Comparison of ENCODE assay signal across 32 mouse cellular contexts in genomic region chrX:56464906-56465305, GRCm38 (mm10). TPM values are rescaled to one million over a fixed set of nuclear protein-coding genes. Genes with fewer than 3 reads are reported as not detected.
DNase-seq lines count a peak whose midpoint lies in the region; ATAC-seq and TF ChIP-seq lines count a peak whose summit lies in the region.
"Had no signal": no experiment of that assay in that cellular context is flagged by ENCODE, and none has a peak within 500 bp of the region (broad histone marks: within the 10 kb centered on the region; RNA-seq: fewer than 3 reads in every experiment).

No protein-coding gene starts in this region.

- no peak for ATAC-seq in lung, embryonic 14.5 days (ENCODE audit: insufficient read depth)
- ATAC-seq in intestine, postnatal 0 days = peak; percentile 73
- ATAC-seq in liver, postnatal 0 days = no peak
- ATAC-seq: CD4-positive, CD25-positive, alpha-beta regulatory T cell, adult 4 months; forebrain, embryonic 14.5 days had no signal

- WGBS in lung, embryonic 14.5 days = 47% methylated on average over 1 of the region's 1 CpGs
- WGBS in intestine, postnatal 0 days = 57% methylated on average over 1 of the region's 1 CpGs
- WGBS in liver, postnatal 0 days (ENCODE audit: insufficient replicate concordance) = 52% methylated on average over 1 of the region's 1 CpGs

- H3K9me3 ChIP-seq in lung, embryonic 14.5 days (ENCODE audit: low read depth, low read length) = no peaks in the 10 kb centered on the region
- no peaks in the 10 kb centered on the region for H3K9me3 ChIP-seq in intestine, postnatal 0 days (ENCODE audit: control insufficient read depth)
- H3K9me3 ChIP-seq in liver, postnatal 0 days (ENCODE audit: low read length) = no peaks in the 10 kb centered on the region
- H3K9me3 ChIP-seq: embryonic facial prominence, embryonic 15.5 days; hindbrain, embryonic 15.5 days; limb, embryonic 13.5 days; lung, embryonic 15.5 days; neural tube, embryonic 12.5 days had no signal

- H3K27me3 ChIP-seq in lung, embryonic 14.5 days (ENCODE audit: insufficient read depth, low read length) = no peaks in the 10 kb centered on the region
- no peaks in the 10 kb centered on the region for H3K27me3 ChIP-seq in intestine, postnatal 0 days (replicated peaks; ENCODE audit: control insufficient read depth, insufficient read depth, low read length)
- no peaks in the 10 kb centered on the region for H3K27me3 ChIP-seq in liver, postnatal 0 days (ENCODE audit: insufficient read depth, low read length)
- H3K27me3 ChIP-seq: embryonic facial prominence, embryonic 15.5 days; hindbrain, embryonic 15.5 days; limb, embryonic 13.5 days; lung, embryonic 15.5 days; neural tube, embryonic 12.5 days had no signal

- DNase-seq in lung, embryonic 14.5 days = peak; percentile 57
- no peak for DNase-seq in lung, postnatal 4 days
- no peak for DNase-seq in liver, postnatal 0 days
- no peak for DNase-seq in natural killer cell, adult 2 months (ENCODE audit: low spot score in 2 of 2)
- DNase-seq in heart, postnatal 25 days (ENCODE audit: low spot score) = no peak
- DNase-seq in kidney, postnatal 10 days = no peak
- DNase-seq: adrenal gland, adult 8-10 months; cerebellum, adult 8-10 months; gastrocnemius, adult 2 months; heart, postnatal 4 days; kidney, postnatal 36 days; layer of hippocampus, postnatal 36 days; midbrain, embryonic 14.5 days; right cerebral cortex, postnatal 14 days; thymus, postnatal 25 days had no signal

- peak; percentile 53; the same call in 1 of the 2 replicates for TF ChIP-seq EP300 in liver, postnatal 0 days (IDR thresholded peaks at IDR 0.05; ENCODE audit: low read depth)

- no peak overlapping the region for H3K4me3 ChIP-seq in lung, embryonic 14.5 days (ENCODE audit: low read depth, low read length)
- H3K4me3 ChIP-seq in intestine, postnatal 0 days (ENCODE audit: low read depth, low read length) = no peak overlapping the region
- no peak overlapping the region for H3K4me3 ChIP-seq in liver, postnatal 0 days (ENCODE audit: low read depth, low read length)
- H3K4me3 ChIP-seq: embryonic facial prominence, embryonic 15.5 days; gastrocnemius, adult 2 months; hindbrain, embryonic 15.5 days; limb, embryonic 13.5 days; lung, embryonic 15.5 days; neural tube, embryonic 12.5 days had no signal

- H3K36me3 ChIP-seq in lung, embryonic 14.5 days (ENCODE audit: insufficient read depth) = no peaks in the 10 kb centered on the region
- no peaks in the 10 kb centered on the region for H3K36me3 ChIP-seq in intestine, postnatal 0 days (ENCODE audit: control insufficient read depth, insufficient read depth)
- H3K36me3 ChIP-seq in liver, postnatal 0 days (replicated peaks; ENCODE audit: insufficient read depth, low read length) = no peaks in the 10 kb centered on the region; the same call in 1 of the 2 replicates
- H3K36me3 ChIP-seq: embryonic facial prominence, embryonic 15.5 days; hindbrain, embryonic 15.5 days; limb, embryonic 13.5 days; lung, embryonic 15.5 days; neural tube, embryonic 12.5 days had no signal

- no peak overlapping the region for H3K9ac ChIP-seq in lung, embryonic 14.5 days
- no peak overlapping the region for H3K9ac ChIP-seq in intestine, postnatal 0 days (ENCODE audit: low read depth, low read length)
- H3K9ac ChIP-seq in liver, postnatal 0 days (replicated peaks) = no peak overlapping the region
- H3K9ac ChIP-seq: embryonic facial prominence, embryonic 15.5 days; hindbrain, embryonic 15.5 days; limb, embryonic 13.5 days; lung, embryonic 15.5 days; neural tube, embryonic 12.5 days had no signal

- H3K4me2 ChIP-seq in lung, embryonic 14.5 days = no peak overlapping the region
- H3K4me2 ChIP-seq in intestine, postnatal 0 days (replicated peaks; ENCODE audit: low read depth) = no peak overlapping the region
- no peak overlapping the region for H3K4me2 ChIP-seq in liver, postnatal 0 days (ENCODE audit: low read depth, low read length)
- H3K4me2 ChIP-seq: embryonic facial prominence, embryonic 15.5 days; hindbrain, embryonic 15.5 days; limb, embryonic 13.5 days; lung, embryonic 15.5 days; neural tube, embryonic 12.5 days had no signal

- intact Hi-C loops in heart, postnatal 25 days (cut with DNase I) = no loop called here

- H3K27ac ChIP-seq in lung, embryonic 14.5 days (ENCODE audit: low read depth) = no peak overlapping the region
- no peak overlapping the region for H3K27ac ChIP-seq in intestine, postnatal 0 days (ENCODE audit: low read depth, low read length)
- no peak overlapping the region for H3K27ac ChIP-seq in liver, postnatal 0 days (ENCODE audit: low read depth)
- H3K27ac ChIP-seq: gastrocnemius, adult 2 months; hindbrain, embryonic 15.5 days; limb, embryonic 13.5 days; neural tube, embryonic 12.5 days had no signal

- H3K4me1 ChIP-seq in lung, embryonic 14.5 days (ENCODE audit: insufficient read depth) = peaks cover 3% of the 10 kb centered on the region; the same call in 1 of the 2 replicates
- H3K4me1 ChIP-seq in intestine, postnatal 0 days (replicated peaks; ENCODE audit: control insufficient read depth, insufficient read depth, low read length) = no peaks in the 10 kb centered on the region
- 0 out of 2 replicates have a peak, but pooled peaks cover 5% of the 10 kb centered on the region for H3K4me1 ChIP-seq in liver, postnatal 0 days (ENCODE audit: insufficient read depth)
- H3K4me1 ChIP-seq: embryonic facial prominence, embryonic 15.5 days; hindbrain, embryonic 15.5 days; neural tube, embryonic 12.5 days had no signal

- no peak for TF ChIP-seq CTCF in lung, embryonic 14.5 days (IDR thresholded peaks at IDR 0.05; ENCODE audit: low read depth)
- no peak for TF ChIP-seq CTCF in intestine, postnatal 0 days (IDR thresholded peaks at IDR 0.05; ENCODE audit: low read depth)
- no peak for TF ChIP-seq CTCF in liver, postnatal 0 days (IDR thresholded peaks at IDR 0.05; ENCODE audit: low read depth)

RNA-seq across cellular contexts. Expression of gene Ints6l, which starts 10.2 kb away (rescaled TPM):
- polyA plus RNA-seq in lung, embryonic 14.5 days (2014; fragmentation: Nextera tagmentation; extraction: Ambion mirVana) = 27.8 and 29.9 TPM in 2 replicates
- polyA plus RNA-seq in intestine, postnatal 0 days (2015; fragmentation: Nextera tagmentation; extraction: Ambion mirVana) = 12.7 and 13.9 TPM in 2 replicates
- 12.8 and 14.1 TPM in 2 replicates for polyA plus RNA-seq in liver, postnatal 0 days (2015; fragmentation: Nextera tagmentation; extraction: Ambion mirVana)
- 1 to 10 TPM; 6.3 to 6.6 TPM for total RNA-seq in heart, postnatal 25 days (2021)

RNA-seq across cellular contexts. Expression of gene Gm2174, which starts 17.1 kb away (rescaled TPM):
- polyA plus RNA-seq in lung, embryonic 14.5 days (2014; fragmentation: Nextera tagmentation; extraction: Ambion mirVana) = 2.2 and 4.5 TPM in 2 replicates
- polyA plus RNA-seq in intestine, postnatal 0 days (2015; fragmentation: Nextera tagmentation; extraction: Ambion mirVana) = 0.69 and 0.77 TPM in 2 replicates
- polyA plus RNA-seq in liver, postnatal 0 days (2015; fragmentation: Nextera tagmentation; extraction: Ambion mirVana) = 0.90 TPM in 1 of 2 replicates, not detected in the other
- 1 to 10 TPM in 1 of 2 experiments, not detected in 1; 2.3 TPM for total RNA-seq in heart, postnatal 25 days (2021)
- total RNA-seq: heart, postnatal 4 days; layer of hippocampus, adult 8-10 months; layer of hippocampus, postnatal 36 days; left cerebral cortex, postnatal 25 days had no signal
- polyA plus RNA-seq: frontal cortex, adult 2 months; testis, adult 2 months had no signal

RNA-seq across cellular contexts. Expression of gene Gm10477, which starts 59.6 kb away (rescaled TPM):
- polyA plus RNA-seq in lung, embryonic 14.5 days (2014; fragmentation: Nextera tagmentation; extraction: Ambion mirVana) = not detected in 2 replicates
- polyA plus RNA-seq in intestine, postnatal 0 days (2015; fragmentation: Nextera tagmentation; extraction: Ambion mirVana) = not detected in 2 replicates
- not detected in 2 replicates for polyA plus RNA-seq in liver, postnatal 0 days (2015; fragmentation: Nextera tagmentation; extraction: Ambion mirVana)
- total RNA-seq in heart, postnatal 25 days (2021) = not detected
- total RNA-seq: adrenal gland, adult 8-10 months; gastrocnemius, adult 2 months; gastrocnemius, postnatal 4 days; heart, adult 8-10 months; heart, postnatal 4 days; layer of hippocampus, adult 8-10 months; layer of hippocampus, postnatal 36 days; left cerebral cortex, postnatal 25 days had no signal
- polyA plus RNA-seq: CD4-positive, CD25-positive, alpha-beta regulatory T cell, adult 4 months; embryonic facial prominence, embryonic 15.5 days; forebrain, embryonic 14.5 days; frontal cortex, adult 2 months; heart, embryonic 14.5 days; hindbrain, embryonic 15.5 days; intestine, embryonic 14.5 days; kidney, embryonic 14.5 days; limb, embryonic 13.5 days; lung, embryonic 15.5 days; midbrain, embryonic 14.5 days; neural tube, embryonic 12.5 days; testis, adult 2 months had no signal
